Mouse (Mus musculus) liver, embryonic 14.5 days (tissue): ENCODE measurements at regions not wholly inside any gene's neighbourhood (a gene's known extent, or its start where the extent isn't known, plus 50 kb on each side); places are given as distances from the start of the nearest gene placed in this dataset.

Source experiments
- CTCF ChIP-seq: IDR thresholded peaks from 2 replicates; pipeline ENCODE4 v1.5.1; 2016; ENCODE audit warnings: antibody characterized with exemption, low read depth, control low read depth
- EP300 ChIP-seq: IDR thresholded peaks from 2 replicates; pipeline ENCODE4 v1.6.1; 2016; ENCODE audit warnings: antibody characterized with exemption, low read depth

DNA sequence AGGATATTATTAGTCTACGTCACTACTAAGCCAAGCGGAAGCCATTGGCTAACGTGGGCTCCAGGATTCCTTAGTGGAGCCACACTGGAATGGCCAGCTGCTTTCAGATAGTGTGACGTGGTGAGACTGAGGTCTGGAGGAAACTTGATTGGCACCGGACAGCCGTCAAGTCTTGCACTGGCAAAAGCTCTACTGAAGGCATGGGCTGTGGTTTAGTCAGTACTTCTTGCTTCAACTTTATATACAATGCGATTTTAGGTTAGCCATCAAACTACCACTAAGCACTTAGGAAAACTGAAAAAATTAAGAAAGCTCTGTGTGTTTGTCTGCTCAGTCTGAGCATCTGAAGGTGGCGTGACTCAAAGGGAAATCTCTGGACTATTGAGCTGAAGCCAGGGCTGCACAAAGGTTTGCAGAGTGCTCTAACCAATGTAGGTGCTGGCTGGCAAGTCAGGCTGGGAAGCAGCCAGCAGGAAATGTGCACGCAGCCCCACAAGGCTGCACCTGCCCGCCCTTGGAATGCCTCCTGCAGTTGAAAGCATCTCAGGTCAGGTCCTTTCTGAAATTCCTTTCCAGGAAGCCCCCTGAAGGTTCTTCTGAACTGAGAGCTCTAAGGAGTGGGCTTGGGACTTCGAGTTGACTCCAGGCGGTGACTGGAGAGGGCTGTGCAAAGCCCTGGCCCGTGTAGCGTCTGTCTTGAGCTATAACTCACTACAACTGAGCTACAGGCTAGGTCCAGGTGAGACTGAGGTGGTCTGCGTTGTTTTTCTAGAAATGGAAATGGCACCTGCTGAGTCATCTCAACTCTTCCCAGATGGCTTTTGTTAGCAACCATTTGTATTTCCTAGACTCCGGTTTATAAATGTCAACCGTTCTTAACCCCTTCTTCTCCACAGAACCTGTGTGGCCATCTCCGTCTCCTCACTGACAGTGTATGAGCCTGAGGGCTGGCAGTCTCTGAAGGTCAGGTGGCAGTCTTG, 172.2 kb upstream of the Id2 start:
- no peak for TF ChIP-seq CTCF
- TF ChIP-seq EP300, result no peak
